Mouse (Mus musculus): Measurements from ENCODE around the gene Ehbp1. TPM values are rescaled to one million over a fixed set of nuclear protein-coding genes. Genes with fewer than 3 reads are reported as not detected.

Gene Ehbp1
- polyA plus RNA-seq, 1 experiment = 38.7 TPM

GRCm38 (mm10) chr11:22000316-22001076 lies 341.6 kb downstream of the Ehbp1 start:
- peak overlapping the region; percentile 45; the same call in 1 of the 2 replicates for H3K4me3 ChIP-seq (ENCODE audit: insufficient read depth, low read length)
- no peak for TF ChIP-seq CTCF (IDR thresholded peaks at IDR 0.05; ENCODE audit: borderline replicate concordance, insufficient read depth, low read length)
- TF ChIP-seq POLR2A (IDR thresholded peaks at IDR 0.05; ENCODE audit: low read depth, low read length) = no peak
- no peak overlapping the region for H3K27ac ChIP-seq (ENCODE audit: insufficient read depth, low read length)
- peaks cover 2% of the 10 kb centered on the region; the same call in 1 of the 2 replicates for H3K4me1 ChIP-seq (ENCODE audit: control insufficient read depth, insufficient read depth, low read length)

GRCm38 (mm10) chr11:21999396-22000315 lies 342.4 kb downstream of the Ehbp1 start:
- Histone ChIP-seq H3K27ac (ENCODE audit: insufficient read depth, low read length) (no peak overlapping the region), H3K4me1 (ENCODE audit: control insufficient read depth, insufficient read depth, low read length) (peaks cover 2% of the 10 kb centered on the region; the same call in 1 of the 2 replicates), H3K4me3 (ENCODE audit: insufficient read depth, low read length) (no peak overlapping the region)
- no peak for TF ChIP-seq CTCF (IDR thresholded peaks at IDR 0.05; ENCODE audit: borderline replicate concordance, insufficient read depth, low read length)
- TF ChIP-seq POLR2A (IDR thresholded peaks at IDR 0.05; ENCODE audit: low read depth, low read length) = no peak

- no peak overlapping the region for H3K4me3 ChIP-seq (ENCODE audit: insufficient read depth, low read length)
- no peak overlapping the region for H3K27ac ChIP-seq (ENCODE audit: insufficient read depth, low read length)
These were observed 343.7 kb downstream of the Ehbp1 start for GRCm38 (mm10) chr11:21998141-21999047.

GRCm38 (mm10) chr11:21997561-21998140 lies 344.4 kb downstream of the Ehbp1 start:
- TF ChIP-seq CTCF (IDR thresholded peaks at IDR 0.05; ENCODE audit: borderline replicate concordance, insufficient read depth, low read length) (no peak), POLR2A (IDR thresholded peaks at IDR 0.05; ENCODE audit: low read depth, low read length) (no peak)
- Histone ChIP-seq H3K4me3 (ENCODE audit: insufficient read depth, low read length) (no peak overlapping the region), H3K27ac (ENCODE audit: insufficient read depth, low read length) (no peak overlapping the region), H3K4me1 (ENCODE audit: control insufficient read depth, insufficient read depth, low read length) (peaks cover 2% of the 10 kb centered on the region; the same call in 1 of the 2 replicates)

More at GRCm38 (mm10) chr11:21998141-21999047, 343.7 kb downstream of the Ehbp1 start:
- peaks cover 2% of the 10 kb centered on the region; the same call in 1 of the 2 replicates for H3K4me1 ChIP-seq (ENCODE audit: control insufficient read depth, insufficient read depth, low read length)
- TF ChIP-seq CTCF (IDR thresholded peaks at IDR 0.05; ENCODE audit: borderline replicate concordance, insufficient read depth, low read length) (no peak), POLR2A (IDR thresholded peaks at IDR 0.05; ENCODE audit: low read depth, low read length) (no peak)

GRCm38 (mm10) chr11:21996661-21997560 lies 345.2 kb downstream of the Ehbp1 start:
- H3K4me1 ChIP-seq (ENCODE audit: control insufficient read depth, insufficient read depth, low read length) = peaks cover 2% of the 10 kb centered on the region; the same call in 1 of the 2 replicates
- TF ChIP-seq POLR2A (IDR thresholded peaks at IDR 0.05; ENCODE audit: low read depth, low read length) (no peak), CTCF (IDR thresholded peaks at IDR 0.05; ENCODE audit: borderline replicate concordance, insufficient read depth, low read length) (no peak)
- H3K4me3 ChIP-seq (ENCODE audit: insufficient read depth, low read length) = 0 out of 2 replicates have a peak overlapping the region, but pooled peaks have one; percentile 0
- H3K27ac ChIP-seq (ENCODE audit: insufficient read depth, low read length) = no peak overlapping the region

- Histone ChIP-seq H3K4me3 (ENCODE audit: insufficient read depth, low read length) (0 out of 2 replicates have a peak overlapping the region, but pooled peaks have one; percentile 0), H3K4me1 (ENCODE audit: control insufficient read depth, insufficient read depth, low read length) (peaks cover 2% of the 10 kb centered on the region; the same call in 1 of the 2 replicates), H3K27ac (ENCODE audit: insufficient read depth, low read length) (no peak overlapping the region)
- TF ChIP-seq POLR2A (IDR thresholded peaks at IDR 0.05; ENCODE audit: low read depth, low read length) (no peak), CTCF (IDR thresholded peaks at IDR 0.05; ENCODE audit: borderline replicate concordance, insufficient read depth, low read length) (no peak)
These were observed 345.8 kb downstream of the Ehbp1 start for GRCm38 (mm10) chr11:21996325-21996647.

- no peak overlapping the region for H3K27ac ChIP-seq (ENCODE audit: insufficient read depth, low read length)
- TF ChIP-seq POLR2A (IDR thresholded peaks at IDR 0.05; ENCODE audit: low read depth, low read length) (no peak), CTCF (IDR thresholded peaks at IDR 0.05; ENCODE audit: borderline replicate concordance, insufficient read depth, low read length) (no peak)
These were observed 346.4 kb downstream of the Ehbp1 start for GRCm38 (mm10) chr11:21995534-21996324.

More at GRCm38 (mm10) chr11:21995534-21996324, 346.4 kb downstream of the Ehbp1 start:
- peaks cover 2% of the 10 kb centered on the region; the same call in 1 of the 2 replicates for H3K4me1 ChIP-seq (ENCODE audit: control insufficient read depth, insufficient read depth, low read length)
- no peak overlapping the region for H3K4me3 ChIP-seq (ENCODE audit: insufficient read depth, low read length)
